Mouse (Mus musculus): ENCODE measurements around the gene Dapp1. TPM values are rescaled to one million over a fixed set of nuclear protein-coding genes. Genes with fewer than 3 reads are reported as not detected.

Gene Dapp1
- 110 TPM for polyA plus RNA-seq (2017; shearing (Covaris generic))

DNA sequence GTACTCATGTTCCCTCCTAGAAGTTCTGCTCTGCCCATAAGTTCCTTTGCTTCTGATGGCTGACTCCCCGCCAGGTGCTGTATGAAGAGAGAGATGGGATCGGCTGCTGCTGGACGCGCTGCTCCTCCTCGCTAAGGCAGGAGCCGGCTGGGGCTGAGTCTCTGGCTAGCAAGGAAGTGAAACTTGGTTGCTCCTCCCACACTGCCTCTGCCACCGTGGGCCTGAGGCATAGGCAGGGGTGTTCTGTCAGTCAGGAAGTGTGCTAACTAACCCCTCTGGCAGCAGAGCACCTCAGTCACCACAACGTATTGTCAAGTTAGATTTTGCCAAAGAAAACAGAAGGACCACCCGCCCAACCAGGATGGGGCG is at the start of gene Dapp1:
Gene Dapp1 (minus strand): TSS at position 164 of the 369 bp plus-strand sequence.

GRCm38 (mm10) chr3:137918172-137918931 is 63.0 kb downstream of the Dapp1 start, which contains the start of gene Lamtor3:
Gene Lamtor3 (plus strand): TSS chr3:137918506.

Other genes with a start within 250 kb of the Dapp1 start
- gene H2afz, start 117.1 kb downstream of the Dapp1 start, polyA plus RNA-seq (2017; shearing (Covaris generic)) = 1,293 TPM
- 4.1 TPM for gene Dnajb14, start 113.9 kb downstream of the Dapp1 start, polyA plus RNA-seq (2017; shearing (Covaris generic))
- gene Lamtor3, start 63.0 kb downstream of the Dapp1 start, polyA plus RNA-seq (2017; shearing (Covaris generic)) = 82.3 TPM
- gene 1110002E22Rik, start 83.5 kb upstream of the Dapp1 start, polyA plus RNA-seq (2017; shearing (Covaris generic)) = not detected
- not detected for gene Gm5105, start 85.8 kb upstream of the Dapp1 start, polyA plus RNA-seq (2017; shearing (Covaris generic))
- 7.8 TPM for gene Trmt10a, start 161.9 kb upstream of the Dapp1 start, polyA plus RNA-seq (2017; shearing (Covaris generic))
- 4.8 TPM for gene Mttp, start 163.4 kb upstream of the Dapp1 start, polyA plus RNA-seq (2017; shearing (Covaris generic))
- not detected for gene 4930579F01Rik, start 212.3 kb upstream of the Dapp1 start, polyA plus RNA-seq (2017; shearing (Covaris generic))
- 0.31 TPM for gene Adh7, start 236.2 kb upstream of the Dapp1 start, polyA plus RNA-seq (2017; shearing (Covaris generic))

All from activated CD4-positive, CD25-positive, alpha-beta regulatory T cell, adult 9 weeks (primary cell).